Mouse (Mus musculus) forebrain, embryonic 13.5 days (tissue): ENCODE measurements around the gene Sh3tc1. TPM values are rescaled to one million over a fixed set of nuclear protein-coding genes. Genes with fewer than 3 reads are reported as not detected.
A peak's percentile ranks its signal among the peaks of the same experiment; 100 is the strongest.

ENCODE experiments used
- ATAC-seq: fragments of 200-750 bp; cut with Nextera tagmentation; 2 replicates; pipeline ENCODE4 v1.8.0; 2017
- H3K27ac ChIP-seq: fragments of 300-500 bp; sonication (generic); 2 replicates; pipeline ENCODE4 v1.5.1; 2015; ENCODE audit warnings: inconsistent platforms, mild to moderate bottlenecking, moderate library complexity
- H3K27me3 ChIP-seq: fragments of 300-500 bp; sonication (generic); 2 replicates; pipeline ENCODE4 v1.6.1; 2015; ENCODE audit warnings: mild to moderate bottlenecking, inconsistent platforms
- H3K36me3 ChIP-seq: fragments of 300-500 bp; sonication (generic); 2 replicates; pipeline ENCODE4 v1.6.1; 2015; ENCODE audit warnings: mild to moderate bottlenecking, inconsistent platforms; ENCODE audit not compliant: poor library complexity, severe bottlenecking
- H3K4me1 ChIP-seq: fragments of 300-500 bp; sonication (generic); 2 replicates; pipeline ENCODE4 v1.6.1; 2015; ENCODE audit warnings: inconsistent platforms
- H3K4me2 ChIP-seq: fragments of 300-500 bp; sonication (generic); 2 replicates; pipeline ENCODE4 v1.6.1; 2015; ENCODE audit warnings: inconsistent platforms, mild to moderate bottlenecking, moderate library complexity
- H3K4me3 ChIP-seq: fragments of 300-500 bp; sonication (generic); 2 replicates; pipeline ENCODE4 v1.5.1; 2015; ENCODE audit warnings: mild to moderate bottlenecking, inconsistent platforms
- H3K9ac ChIP-seq: fragments of 300-500 bp; sonication (generic); 2 replicates; pipeline ENCODE4 v1.6.1; 2015; ENCODE audit warnings: mild to moderate bottlenecking, inconsistent platforms
- H3K9me3 ChIP-seq: fragments of 300-500 bp; sonication (generic); replicated peaks from 2 replicates; pipeline ENCODE4 v1.6.1; 2016; ENCODE audit warnings: inconsistent platforms
- WGBS: fragments of 180-500 bp; shearing (Covaris S2); methylation state at CpG from one replicate; pipeline ENCODE4 v1.1.7; 2015; 5-methylcytosine and 5-hydroxymethylcytosine counted together
- polyA plus RNA-seq: library from polyadenylated mRNA; unstranded; fragments of >200 nt; fragmentation: Nextera tagmentation; extraction: Ambion mirVana; gene quantifications from 2 replicates; pipeline ENCODE4 v1.2.1, GENCODE M21; 2015

Gene Sh3tc1
- polyA plus RNA-seq, 1 experiment from 2014 or later: 2.1 TPM

DNA sequence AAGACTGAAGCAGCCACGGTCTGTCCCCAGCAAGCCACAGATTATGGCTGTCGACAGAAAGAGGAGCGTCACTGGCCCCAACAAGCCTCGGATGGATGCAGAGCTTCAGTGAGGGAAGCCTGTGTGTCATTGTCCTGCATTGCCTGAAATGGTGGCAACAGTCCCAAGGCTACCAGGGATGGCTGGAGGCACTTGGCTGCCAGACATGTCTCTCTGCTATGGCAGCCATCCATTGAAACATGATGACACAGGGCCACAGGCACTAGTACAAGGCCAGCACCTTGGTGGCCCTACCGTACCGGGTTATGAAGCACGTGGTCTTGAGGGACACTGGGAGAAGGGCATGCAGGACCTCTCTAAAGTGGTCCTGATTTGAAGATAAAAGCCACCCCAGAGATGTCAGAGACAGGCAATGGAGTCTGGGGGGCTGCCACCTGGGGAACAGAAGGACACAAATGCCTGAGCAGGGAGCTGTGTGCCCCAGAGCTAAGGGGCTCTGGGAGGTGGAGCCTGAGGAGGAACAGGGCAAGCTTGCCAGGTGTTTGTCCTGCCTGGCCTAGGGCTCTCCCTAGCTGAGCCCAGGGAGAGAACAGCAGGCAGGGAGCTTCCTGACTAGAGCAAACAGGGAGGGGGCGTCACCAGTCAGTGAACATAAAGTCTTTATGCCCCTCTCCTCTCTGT, 49.2 kb downstream of the Sh3tc1 start:
- Histone ChIP-seq H3K36me3 (no peaks in the 10 kb centered on the region), H3K4me3 (no peak overlapping the region), H3K27me3 (no peaks in the 10 kb centered on the region), H3K4me2 (no peak overlapping the region), H3K9me3 (no peaks in the 10 kb centered on the region), H3K9ac (no peak overlapping the region), H3K4me1 (no peaks in the 10 kb centered on the region), H3K27ac (no peak overlapping the region)
- WGBS: 81% methylated on average over 8 of the region's 8 CpGs
- ATAC-seq: no peak

DNA sequence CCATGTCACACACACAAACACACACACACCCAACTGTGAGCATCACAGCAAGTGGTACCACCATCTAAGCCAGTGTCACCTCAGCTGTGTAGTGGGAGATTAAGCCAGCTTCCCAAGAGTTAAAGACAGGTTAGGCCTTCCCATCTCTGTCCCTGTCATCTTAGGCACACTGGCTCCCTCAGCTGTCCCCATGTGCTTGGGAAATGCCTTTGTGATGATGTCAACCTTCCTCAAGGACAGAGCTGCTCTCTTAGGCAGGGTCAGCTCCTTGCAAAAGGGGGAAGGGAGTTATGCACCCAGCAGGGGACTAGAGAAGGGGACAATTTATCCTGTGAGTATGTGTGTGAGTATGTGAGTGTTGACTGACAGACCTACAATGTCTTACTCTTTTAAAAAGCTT, 50.4 kb downstream of the Sh3tc1 start:
- Histone ChIP-seq H3K9ac (no peak overlapping the region), H3K9me3 (no peaks in the 10 kb centered on the region), H3K4me2 (no peak overlapping the region), H3K36me3 (no peaks in the 10 kb centered on the region), H3K4me1 (no peaks in the 10 kb centered on the region), H3K27me3 (no peaks in the 10 kb centered on the region), H3K27ac (no peak overlapping the region), H3K4me3 (no peak overlapping the region)
- no peak for ATAC-seq

DNA sequence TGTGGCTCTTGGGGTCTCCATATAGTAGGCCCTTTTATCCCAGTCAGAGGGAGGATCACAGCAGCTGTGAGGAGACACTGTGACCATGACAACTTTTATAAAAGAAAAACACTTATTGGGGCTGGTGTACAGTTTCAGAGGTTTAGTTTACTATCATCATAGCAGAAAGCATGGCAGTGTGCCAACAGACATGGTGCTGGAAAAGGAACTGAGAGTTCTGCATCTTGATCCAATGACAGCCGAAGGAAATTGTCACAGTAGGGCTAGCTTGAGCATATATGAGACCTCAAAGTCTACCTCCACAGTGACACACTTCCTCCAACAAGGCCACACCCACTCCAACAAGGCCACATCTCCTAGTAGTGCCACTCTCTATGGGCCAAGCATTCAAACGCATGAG, 50.9 kb downstream of the Sh3tc1 start:
- Histone ChIP-seq H3K36me3 (no peaks in the 10 kb centered on the region), H3K27ac (no peak overlapping the region), H3K27me3 (no peaks in the 10 kb centered on the region), H3K9ac (no peak overlapping the region), H3K4me1 (no peaks in the 10 kb centered on the region), H3K9me3 (no peaks in the 10 kb centered on the region), H3K4me3 (no peak overlapping the region), H3K4me2 (no peak overlapping the region)
- WGBS: 92% methylated on average over 2 of the region's 2 CpGs
- ATAC-seq: no peak

DNA sequence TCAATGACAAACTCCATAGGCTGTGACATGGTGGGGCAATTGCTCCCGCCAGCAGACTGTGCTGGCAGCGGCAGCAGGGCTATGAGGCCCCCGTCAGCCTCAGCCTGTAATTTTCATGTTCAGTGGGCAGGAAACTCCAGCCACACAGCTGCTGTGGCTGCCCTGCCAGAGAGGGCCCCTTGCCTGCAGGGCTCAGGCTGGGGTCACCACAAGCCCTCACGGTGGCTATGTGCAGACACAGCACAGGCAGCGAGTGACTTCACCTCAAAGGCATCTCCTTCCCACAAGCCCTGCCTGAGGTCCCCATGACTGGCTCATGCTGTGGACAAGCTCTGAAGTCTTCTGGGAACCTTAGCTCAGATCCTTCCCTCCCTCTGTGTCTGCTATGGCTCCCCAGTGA, 52.7 kb downstream of the Sh3tc1 start:
- no peaks in the 10 kb centered on the region for H3K27me3 ChIP-seq
- 67% methylated on average over 5 of the region's 5 CpGs for WGBS
- no peak for ATAC-seq

DNA sequence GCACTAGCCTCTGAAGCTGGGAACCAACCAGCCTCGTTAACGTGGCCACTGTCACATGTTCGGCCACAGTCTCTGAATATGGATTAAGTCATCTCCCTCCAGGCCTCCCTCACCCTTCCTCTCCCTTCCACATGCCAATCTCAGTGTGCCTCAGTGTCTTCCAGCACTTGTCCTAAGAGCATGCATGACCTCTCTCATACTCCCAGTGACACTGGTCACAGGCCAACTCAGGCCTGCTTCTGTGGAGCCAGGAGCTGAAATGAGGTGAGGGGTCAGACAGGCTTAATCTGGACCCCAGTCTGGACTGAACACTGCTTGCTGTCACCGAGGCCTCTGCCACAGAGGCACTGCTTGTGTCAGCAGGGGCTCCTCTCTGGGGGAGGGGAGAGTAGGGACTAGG, 53.5 kb downstream of the Sh3tc1 start:
- Histone ChIP-seq H3K4me3 (no peak overlapping the region), H3K4me1 (no peaks in the 10 kb centered on the region), H3K27me3 (0 out of 2 replicates have a peak, but pooled peaks cover under 1% of the 10 kb centered on the region), H3K9me3 (no peaks in the 10 kb centered on the region), H3K36me3 (no peaks in the 10 kb centered on the region), H3K4me2 (no peak overlapping the region), H3K27ac (no peak overlapping the region), H3K9ac (no peak overlapping the region)
- 53% methylated on average over 4 of the region's 4 CpGs for WGBS
- no peak for ATAC-seq

More for the DNA sequence above, 52.7 kb downstream of the Sh3tc1 start:
- Histone ChIP-seq H3K9ac (no peak overlapping the region), H3K4me1 (no peaks in the 10 kb centered on the region), H3K36me3 (no peaks in the 10 kb centered on the region), H3K4me2 (no peak overlapping the region), H3K27ac (no peak overlapping the region), H3K4me3 (no peak overlapping the region), H3K9me3 (no peaks in the 10 kb centered on the region)

DNA sequence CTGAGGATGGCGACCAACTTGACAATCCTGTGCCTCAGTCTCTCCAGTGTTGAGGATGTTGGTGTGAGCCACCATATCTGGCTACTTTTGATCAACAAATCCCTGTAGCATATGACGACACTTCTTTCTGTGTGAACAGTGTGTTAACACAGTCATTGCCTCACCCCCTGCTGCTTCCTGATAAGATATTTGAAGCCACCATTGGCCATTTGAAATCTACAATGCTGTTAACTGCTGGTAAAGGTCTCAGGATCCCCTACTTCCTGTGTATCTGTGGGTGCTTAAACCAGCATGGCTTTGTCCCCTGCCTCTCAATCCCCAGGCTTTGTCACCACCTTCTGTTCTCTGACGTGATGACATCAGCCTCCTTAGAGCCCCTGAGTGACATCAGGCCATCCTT, 54.7 kb downstream of the Sh3tc1 start:
- Histone ChIP-seq H3K4me2 (no peak overlapping the region), H3K27me3 (peaks cover 13% of the 10 kb centered on the region), H3K9ac (no peak overlapping the region), H3K4me3 (no peak overlapping the region), H3K27ac (no peak overlapping the region), H3K36me3 (no peaks in the 10 kb centered on the region), H3K4me1 (no peaks in the 10 kb centered on the region), H3K9me3 (no peaks in the 10 kb centered on the region)
- ATAC-seq: no peak
- WGBS: 62% methylated on average over 3 of the region's 3 CpGs

DNA sequence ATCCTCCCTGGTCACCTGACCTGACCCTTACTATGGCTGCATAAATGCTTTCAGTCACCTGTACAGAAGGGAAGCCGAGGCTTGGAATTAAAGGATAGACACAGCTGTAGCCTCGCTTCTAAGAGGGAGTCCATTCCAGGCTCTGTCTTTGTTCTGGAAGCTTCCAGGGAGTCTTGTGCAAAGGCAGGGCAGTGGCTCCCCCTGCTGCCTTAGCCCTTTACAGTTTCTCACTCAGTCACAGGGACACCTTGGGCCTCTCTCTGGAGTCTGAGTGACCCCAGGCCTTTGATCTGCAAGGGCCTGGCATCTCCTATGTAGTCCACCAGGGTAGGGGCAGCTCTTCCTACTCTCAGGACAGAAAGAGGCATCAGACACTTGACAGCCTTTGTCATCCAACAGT, 58.8 kb downstream of the Sh3tc1 start:
- Histone ChIP-seq H3K4me3 (no peak overlapping the region), H3K27me3 (peaks cover 46% of the 10 kb centered on the region), H3K4me2 (no peak overlapping the region), H3K9ac (no peak overlapping the region), H3K4me1 (peaks cover 6% of the 10 kb centered on the region; the same call in 1 of the 2 replicates), H3K27ac (no peak overlapping the region), H3K36me3 (no peaks in the 10 kb centered on the region), H3K9me3 (no peaks in the 10 kb centered on the region)
- no peak for ATAC-seq
- 55% methylated on average over 2 of the region's 2 CpGs for WGBS

DNA sequence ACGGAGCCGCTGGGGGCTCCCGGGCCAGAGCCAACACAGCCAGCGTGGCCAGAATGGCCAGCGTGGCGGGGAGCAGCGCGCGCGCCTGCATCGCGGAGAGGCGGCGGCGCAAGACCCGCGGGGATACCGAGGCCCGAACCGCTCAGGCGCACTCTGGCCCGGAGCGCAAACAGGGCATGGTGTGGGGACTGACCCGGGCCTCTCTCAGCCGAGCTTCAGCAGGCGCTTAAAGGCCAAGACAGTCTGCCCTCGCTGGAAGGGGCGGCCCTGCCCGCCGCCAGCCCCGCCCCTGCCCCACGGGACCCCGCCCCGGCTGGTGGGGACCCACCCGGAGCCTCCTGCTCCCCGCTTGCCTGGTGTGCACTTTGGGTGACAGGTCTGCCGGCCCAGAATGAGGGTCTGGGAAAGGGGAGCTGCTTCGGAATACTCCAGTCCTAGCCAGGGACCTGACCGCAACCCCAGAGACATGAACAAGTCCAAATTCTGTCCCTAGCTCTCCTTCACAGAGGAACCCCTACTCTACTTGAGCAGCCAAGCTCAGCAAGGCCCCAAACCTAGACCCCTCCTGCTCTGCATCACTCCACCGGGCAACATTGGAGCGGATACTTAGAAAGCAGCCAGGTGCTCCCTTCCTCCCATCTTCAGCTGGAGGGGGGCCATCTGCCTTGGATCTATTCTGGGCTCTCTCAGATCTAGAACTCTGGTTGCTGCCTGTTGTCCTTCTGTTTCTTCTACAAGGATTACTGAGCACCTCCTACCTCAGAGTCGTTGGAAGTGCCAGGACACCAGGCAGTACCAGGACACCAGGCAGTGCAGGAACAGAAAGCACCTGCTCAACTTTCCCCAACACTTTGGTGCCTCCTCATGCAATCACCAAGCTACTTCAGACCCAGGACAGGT, 60.3 kb downstream of the Sh3tc1 start, which contains the start of gene Htra3:
Gene Htra3 (minus strand): TSS at position 527 of the 900 bp plus-strand sequence.
- H3K4me3 ChIP-seq: peak within 1 kb of the TSS; percentile 31
- peak within 1 kb of the TSS; percentile 47; the same call in 1 of the 2 replicates for H3K9ac ChIP-seq
- H3K4me1 ChIP-seq: peaks cover 6% of the 10 kb centered on the region; the same call in 1 of the 2 replicates
- peaks cover 46% of the 10 kb centered on the region for H3K27me3 ChIP-seq
- no peak for ATAC-seq
- H3K36me3 ChIP-seq: no peaks in the 10 kb centered on the region
- peak within 1 kb of the TSS; percentile 57 for H3K4me2 ChIP-seq
- H3K27ac ChIP-seq: no peak within 1 kb of the TSS
- 8% methylated on average over 37 of the region's 42 CpGs for WGBS
- no peaks in the 10 kb centered on the region for H3K9me3 ChIP-seq

DNA sequence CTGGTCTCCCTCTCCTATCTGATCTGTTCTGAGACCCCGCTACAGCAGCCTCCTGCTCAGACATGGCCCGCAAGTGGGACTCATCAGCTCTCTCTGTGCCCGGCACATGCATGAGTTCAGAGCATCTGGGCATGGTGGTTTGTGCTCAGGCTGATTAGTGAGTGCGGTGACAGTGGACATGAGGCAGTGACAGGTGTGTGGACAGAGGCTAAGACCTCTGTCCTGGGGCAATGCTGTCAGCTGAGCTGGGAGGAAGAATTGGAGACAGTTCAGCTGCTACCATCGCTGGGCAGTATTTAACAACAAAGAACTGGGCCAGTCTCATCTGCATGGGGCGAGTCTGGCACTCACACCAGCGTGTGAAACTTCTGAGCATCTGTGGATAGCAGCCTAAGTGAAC, 62.8 kb downstream of the Sh3tc1 start:
- WGBS: 83% methylated on average over 7 of the region's 7 CpGs
- no peak for ATAC-seq
- no peaks in the 10 kb centered on the region for H3K9me3 ChIP-seq
- peaks cover 12% of the 10 kb centered on the region; the same call in 1 of the 2 replicates for H3K4me1 ChIP-seq
- no peak overlapping the region for H3K4me3 ChIP-seq
- peaks cover 46% of the 10 kb centered on the region for H3K27me3 ChIP-seq
- H3K9ac ChIP-seq: no peak overlapping the region
- no peak overlapping the region for H3K4me2 ChIP-seq
- H3K27ac ChIP-seq: no peak overlapping the region
- H3K36me3 ChIP-seq: no peaks in the 10 kb centered on the region

DNA sequence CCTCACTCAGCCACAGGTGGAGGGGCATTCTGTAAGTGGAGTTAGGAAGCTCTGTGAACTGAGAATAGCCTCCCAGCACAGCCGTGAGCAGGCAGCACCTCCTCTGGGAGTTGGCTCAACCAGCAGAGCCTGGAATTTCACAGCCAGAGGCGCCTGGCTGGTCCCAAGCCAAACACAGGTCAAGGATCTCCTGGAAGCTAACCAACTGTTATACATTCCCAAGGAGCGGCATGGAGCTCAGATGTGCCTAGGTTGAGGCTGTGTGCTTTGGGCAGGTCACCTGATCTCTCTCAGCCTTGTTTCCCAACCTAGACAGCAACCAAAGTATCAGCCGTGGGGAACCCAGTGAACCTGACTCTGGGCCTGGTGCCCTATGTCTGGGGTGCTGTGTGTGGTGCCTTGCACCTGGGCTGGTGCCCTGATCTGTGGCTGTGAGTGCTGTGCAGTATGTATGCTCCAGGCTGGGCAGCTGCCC, 65.7 kb downstream of the Sh3tc1 start:
- WGBS: 65% methylated on average over 4 of the region's 4 CpGs
- no peak overlapping the region for H3K4me2 ChIP-seq
- no peaks in the 10 kb centered on the region for H3K9me3 ChIP-seq
- H3K27me3 ChIP-seq: peaks cover 24% of the 10 kb centered on the region
- no peak overlapping the region; the same call in 1 of the 2 replicates for H3K27ac ChIP-seq
- no peak for ATAC-seq
- no peak overlapping the region for H3K4me3 ChIP-seq
- H3K9ac ChIP-seq: no peak overlapping the region
- H3K4me1 ChIP-seq: peaks cover 9% of the 10 kb centered on the region; the same call in 1 of the 2 replicates
- no peaks in the 10 kb centered on the region for H3K36me3 ChIP-seq

DNA sequence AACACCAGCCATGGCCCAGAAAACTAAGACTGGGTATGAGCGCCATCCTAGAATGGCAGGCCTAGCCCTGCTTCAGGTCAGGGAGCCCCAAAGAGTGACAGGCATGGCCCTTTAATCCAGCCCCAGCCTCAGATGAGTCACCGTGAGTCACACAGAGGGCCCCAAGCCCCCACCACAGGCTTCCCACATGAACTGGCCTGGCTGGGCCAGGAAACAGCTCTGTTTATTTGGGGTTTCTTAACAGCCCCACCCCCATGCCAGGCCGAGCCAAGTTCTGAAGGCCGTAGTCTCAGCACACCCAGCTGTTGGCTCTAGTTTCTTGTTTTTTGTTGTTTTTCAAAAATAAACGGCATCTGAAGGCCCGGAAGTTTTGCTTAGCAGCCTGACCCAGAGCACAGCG, 66.7 kb downstream of the Sh3tc1 start:
- Histone ChIP-seq H3K27ac (no peak overlapping the region), H3K36me3 (no peaks in the 10 kb centered on the region), H3K4me1 (0 out of 2 replicates have a peak, but pooled peaks cover 6% of the 10 kb centered on the region), H3K4me3 (no peak overlapping the region), H3K27me3 (peaks cover 13% of the 10 kb centered on the region), H3K4me2 (no peak overlapping the region), H3K9me3 (no peaks in the 10 kb centered on the region), H3K9ac (no peak overlapping the region)
- no peak for ATAC-seq
- WGBS: 76% methylated on average over 7 of the region's 7 CpGs

DNA sequence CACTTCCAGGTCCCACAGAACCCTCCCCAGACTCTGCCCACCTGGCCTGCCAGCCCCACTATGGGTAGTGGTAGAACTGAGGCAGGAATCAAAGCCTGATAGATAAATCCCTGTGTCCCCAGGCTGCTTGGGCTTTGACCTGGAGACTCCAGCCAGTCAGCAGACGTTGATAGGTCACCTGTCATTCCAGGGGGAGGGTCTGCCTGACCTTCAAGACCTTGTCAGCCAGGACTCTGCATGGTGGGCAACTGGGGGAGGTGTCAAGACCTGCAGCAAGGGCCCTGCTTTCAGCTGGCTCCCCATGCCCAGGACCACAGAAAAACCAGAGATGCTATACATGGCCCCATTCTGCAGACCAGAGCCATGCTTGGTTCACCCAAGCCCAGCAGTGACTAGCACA, 67.2 kb downstream of the Sh3tc1 start:
- no peak overlapping the region for H3K27ac ChIP-seq
- no peak overlapping the region for H3K4me3 ChIP-seq
- no peak overlapping the region for H3K4me2 ChIP-seq
- no peak for ATAC-seq
- peaks cover 8% of the 10 kb centered on the region for H3K27me3 ChIP-seq
- no peak overlapping the region for H3K9ac ChIP-seq
- 59% methylated on average over 1 of the region's 1 CpGs for WGBS
- 0 out of 2 replicates have a peak, but pooled peaks cover 6% of the 10 kb centered on the region for H3K4me1 ChIP-seq
- no peaks in the 10 kb centered on the region for H3K9me3 ChIP-seq
- H3K36me3 ChIP-seq: no peaks in the 10 kb centered on the region
